In genomic region chr6:149310226-149310625, GRCm38 (mm10) we compare ENCODE assay signal across 8 mouse cellular contexts. TPM values are rescaled to one million over a fixed set of nuclear protein-coding genes. Genes with fewer than 3 reads are reported as not detected.
A peak's percentile ranks its signal among the peaks of the same experiment; 100 is the strongest.
DNase-seq lines count a peak whose midpoint lies in the region; ATAC-seq and TF ChIP-seq lines count a peak whose summit lies in the region.

No protein-coding gene starts in this region.

- no peak for TF ChIP-seq POLR2A in liver, adult 2 months (IDR thresholded peaks at IDR 0.05; ENCODE audit: extremely low read depth, insufficient read depth, low read length)

- peak overlapping the region; percentile 67 for H3K4me2 ChIP-seq in embryonic facial prominence, embryonic 14.5 days (ENCODE audit: low read depth, low read length)
- H3K4me2 ChIP-seq in intestine, embryonic 16.5 days (ENCODE audit: low read depth, low read length) = peak overlapping the region; percentile 48
- peak overlapping the region; percentile 58 for H3K4me2 ChIP-seq in neural tube, embryonic 12.5 days (replicated peaks)

- TF ChIP-seq CTCF in liver, adult 2 months (IDR thresholded peaks at IDR 0.05; ENCODE audit: low read depth, low read length) = no peak

- H3K27ac ChIP-seq in liver, adult 2 months (replicated peaks; ENCODE audit: insufficient read depth, low read depth, low read length) = no peak overlapping the region
- peak overlapping the region; percentile 98 for H3K27ac ChIP-seq in embryonic facial prominence, embryonic 14.5 days (replicated peaks; ENCODE audit: low read depth, low read length)
- H3K27ac ChIP-seq in intestine, embryonic 16.5 days (ENCODE audit: low read length) = no peak overlapping the region
- H3K27ac ChIP-seq in neural tube, embryonic 12.5 days = no peak overlapping the region

- H3K36me3 ChIP-seq in liver, adult 2 months (ENCODE audit: control insufficient read depth, insufficient read depth, low read length) = peaks cover 27% of the 10 kb centered on the region
- H3K36me3 ChIP-seq in embryonic facial prominence, embryonic 14.5 days (ENCODE audit: control insufficient read depth, insufficient read depth, low read length) = peaks cover 30% of the 10 kb centered on the region
- peaks cover 2% of the 10 kb centered on the region; the same call in 1 of the 2 replicates for H3K36me3 ChIP-seq in intestine, embryonic 16.5 days (ENCODE audit: control insufficient read depth, insufficient read depth, low read length)
- peaks cover 10% of the 10 kb centered on the region; the same call in 1 of the 2 replicates for H3K36me3 ChIP-seq in neural tube, embryonic 12.5 days

- no peak for ATAC-seq in embryonic facial prominence, embryonic 14.5 days (ENCODE audit: low read depth)
- no peak for ATAC-seq in intestine, embryonic 16.5 days
- no peak for ATAC-seq in neural tube, embryonic 12.5 days (ENCODE audit: low FRiP score, low read depth)

- H3K4me1 ChIP-seq in liver, adult 2 months (ENCODE audit: control insufficient read depth, insufficient read depth, low read length) = peaks cover 14% of the 10 kb centered on the region
- H3K4me1 ChIP-seq in embryonic facial prominence, embryonic 14.5 days (ENCODE audit: control insufficient read depth, insufficient read depth, low read length) = peaks cover 11% of the 10 kb centered on the region
- H3K4me1 ChIP-seq in intestine, embryonic 16.5 days (ENCODE audit: control insufficient read depth, insufficient read depth, low read length) = peaks cover 7% of the 10 kb centered on the region; the same call in 1 of the 2 replicates
- H3K4me1 ChIP-seq in neural tube, embryonic 12.5 days = peaks cover 14% of the 10 kb centered on the region

- H3K9ac ChIP-seq in liver, adult 2 months (ENCODE audit: low read depth, low read length) = no peak overlapping the region
- H3K9ac ChIP-seq in embryonic facial prominence, embryonic 14.5 days (ENCODE audit: low read depth, low read length) = peak overlapping the region; percentile 98
- H3K9ac ChIP-seq in intestine, embryonic 16.5 days (ENCODE audit: low read depth, low read length) = peak overlapping the region; percentile 96
- H3K9ac ChIP-seq in neural tube, embryonic 12.5 days = peak overlapping the region; percentile 91

- peaks cover 3% of the 10 kb centered on the region; the same call in 1 of the 2 replicates for H3K79me2 ChIP-seq in liver, adult 2 months (ENCODE audit: control insufficient read depth, insufficient read depth, low read length)

- no peaks in the 10 kb centered on the region for H3K9me3 ChIP-seq in embryonic facial prominence, embryonic 14.5 days (ENCODE audit: control insufficient read depth, low read length)
- H3K9me3 ChIP-seq in intestine, embryonic 16.5 days (ENCODE audit: control insufficient read depth, low read length) = no peaks in the 10 kb centered on the region
- H3K9me3 ChIP-seq in neural tube, embryonic 12.5 days = no peaks in the 10 kb centered on the region

- WGBS in liver, adult 2 months = 44% methylated on average over 2 of the region's 2 CpGs
- WGBS in embryonic facial prominence, embryonic 14.5 days = 50% methylated on average over 2 of the region's 2 CpGs
- 40% methylated on average over 2 of the region's 2 CpGs for WGBS in intestine, embryonic 16.5 days
- 43% methylated on average over 2 of the region's 2 CpGs for WGBS in neural tube, embryonic 12.5 days

- no peaks in the 10 kb centered on the region for H3K27me3 ChIP-seq in liver, adult 2 months (ENCODE audit: control insufficient read depth, insufficient read depth, low read length)
- no peaks in the 10 kb centered on the region for H3K27me3 ChIP-seq in embryonic facial prominence, embryonic 14.5 days (replicated peaks; ENCODE audit: control insufficient read depth, insufficient read depth, low read length)
- no peaks in the 10 kb centered on the region for H3K27me3 ChIP-seq in intestine, embryonic 16.5 days (replicated peaks; ENCODE audit: control insufficient read depth, insufficient read depth, low read length)
- no peaks in the 10 kb centered on the region for H3K27me3 ChIP-seq in neural tube, embryonic 12.5 days (replicated peaks)

- H3K4me3 ChIP-seq in liver, adult 2 months (ENCODE audit: insufficient read depth, low read depth, low read length) = peak overlapping the region; percentile 93; the same call in 1 of the 2 replicates
- H3K4me3 ChIP-seq in embryonic facial prominence, embryonic 14.5 days (ENCODE audit: low read depth, low read length) = peak overlapping the region; percentile 78
- H3K4me3 ChIP-seq in intestine, embryonic 16.5 days (ENCODE audit: low read length) = peak overlapping the region; percentile 85
- peak overlapping the region; percentile 72 for H3K4me3 ChIP-seq in neural tube, embryonic 12.5 days

- no peak for DNase-seq in liver, adult 2 months (ENCODE audit: extremely low read depth, low read depth, low spot score)
- no peak for DNase-seq in liver
- no peak for DNase-seq in embryonic facial prominence, embryonic 14.5 days (ENCODE audit: low spot score)
- no peak for DNase-seq in right cerebral cortex, postnatal 25 days
- DNase-seq in embryo, embryonic 11 days = no peak
- no peak for DNase-seq in embryo, embryonic 10.5 days (ENCODE audit: low spot score)

RNA-seq across cellular contexts. Expression of gene Resf1, which starts 1.0 kb away (rescaled TPM):
- total RNA-seq in liver, adult 2 months (2014; rRNA removed) = 20.1 and 20.8 TPM in 2 replicates
- 4.1 and 7.5 TPM in 2 replicates for polyA plus RNA-seq in liver, adult 2 months (2012; rRNA removed)
- polyA plus RNA-seq in embryonic facial prominence, embryonic 14.5 days (2014; fragmentation: Nextera tagmentation; extraction: Ambion mirVana) = 38.4 and 41.2 TPM in 2 replicates
- 26.8 and 30.5 TPM in 2 replicates for polyA plus RNA-seq in intestine, embryonic 16.5 days (2015; fragmentation: Nextera tagmentation; extraction: Ambion mirVana)
- 39.6 and 41.6 TPM in 2 replicates for polyA plus RNA-seq in neural tube, embryonic 12.5 days (2016; fragmentation: Nextera tagmentation; extraction: Ambion mirVana)
